Mouse (Mus musculus) heart, embryonic 10.5 days (tissue): ENCODE data around the gene Olfr483. TPM values are rescaled to one million over a fixed set of nuclear protein-coding genes. Genes with fewer than 3 reads are reported as not detected.

Experiments used
- DNase-seq: peaks from one replicate; pipeline ENCODE4 v3.0.0-alpha.2; 2017; ENCODE audit warnings: low spot score
- H3K27ac ChIP-seq: fragments of 300-500 bp; sonication (generic); 2 replicates; pipeline ENCODE4 v1.5.1; 2016; ENCODE audit warnings: mild to moderate bottlenecking
- H3K27me3 ChIP-seq: fragments of 300-500 bp; sonication (generic); 2 replicates; pipeline ENCODE4 v1.6.1; 2016; ENCODE audit warnings: mild to moderate bottlenecking; ENCODE audit not compliant: poor library complexity, insufficient read depth, severe bottlenecking
- H3K36me3 ChIP-seq: fragments of 300-500 bp; sonication (generic); 2 replicates; pipeline ENCODE4 v1.6.1; 2016; ENCODE audit warnings: mild to moderate bottlenecking, moderate library complexity
- H3K4me1 ChIP-seq: fragments of 300-500 bp; sonication (generic); 2 replicates; pipeline ENCODE4 v1.6.1; 2016; ENCODE audit warnings: mild to moderate bottlenecking
- H3K4me3 ChIP-seq: fragments of 300-500 bp; sonication (generic); 2 replicates; pipeline ENCODE4 v1.5.1; 2016; ENCODE audit warnings: mild to moderate bottlenecking, moderate library complexity
- H3K9me3 ChIP-seq: fragments of 300-500 bp; sonication (generic); 2 replicates; pipeline ENCODE4 v1.6.1; 2016; ENCODE audit warnings: mild to moderate bottlenecking, moderate library complexity
- WGBS: fragments of 180-500 bp; shearing (Covaris S2); methylation state at CpG from one replicate; pipeline ENCODE4 v1.1.7; 2016; 5-methylcytosine and 5-hydroxymethylcytosine counted together
- polyA plus RNA-seq: library from polyadenylated mRNA; unstranded; fragments of >200 nt; fragmentation: Nextera tagmentation; extraction: Ambion mirVana; gene quantifications from 2 replicates; pipeline ENCODE4 v1.2.1, GENCODE M21; 2016

The Olfr483 gene
- polyA plus RNA-seq: not detected in 2 replicates

GRCm38 (mm10) chr7:108100549-108100948 is at the start of gene Olfr483:
Olfr483 (plus strand) TSS chr7:108100849.
- Histone ChIP-seq H3K36me3 (no peaks in the 10 kb centered on the region), H3K27ac (no peak within 1 kb of the TSS), H3K27me3 (no peaks in the 10 kb centered on the region), H3K4me1 (no peaks in the 10 kb centered on the region), H3K9me3 (no peaks in the 10 kb centered on the region), H3K4me3 (no peak within 1 kb of the TSS)
- 79% methylated on average over 1 of the region's 1 CpGs for WGBS
- no peak for DNase-seq

- no peak within 1 kb of the TSS for H3K27ac ChIP-seq
- H3K27me3 ChIP-seq: no peaks in the 10 kb centered on the region
- H3K9me3 ChIP-seq: peaks cover 2% of the 10 kb centered on the region; the same call in 1 of the 2 replicates
- 78% methylated on average over 1 of the region's 1 CpGs for WGBS
- H3K36me3 ChIP-seq: no peaks in the 10 kb centered on the region
- H3K4me3 ChIP-seq: no peak within 1 kb of the TSS
- no peaks in the 10 kb centered on the region for H3K4me1 ChIP-seq
- no peak for DNase-seq
Observed at GRCm38 (mm10) chr7:108067246-108067645, 33.4 kb upstream of the Olfr483 start, which contains the start of gene Olfr480. Olfr480 (minus strand) TSS chr7:108067346.

GRCm38 (mm10) chr7:108079555-108079954 is 21.1 kb upstream of the Olfr483 start, which contains the start of gene Olfr481:
Olfr481 (plus strand) TSS chr7:108079855.
- DNase-seq: no peak
- no peaks in the 10 kb centered on the region for H3K36me3 ChIP-seq
- no peak within 1 kb of the TSS for H3K27ac ChIP-seq
- no peaks in the 10 kb centered on the region for H3K27me3 ChIP-seq
- H3K9me3 ChIP-seq: no peaks in the 10 kb centered on the region
- H3K4me3 ChIP-seq: no peak within 1 kb of the TSS
- no peaks in the 10 kb centered on the region for H3K4me1 ChIP-seq

- 69% methylated on average over 1 of the region's 1 CpGs for WGBS
- Histone ChIP-seq H3K4me1 (no peaks in the 10 kb centered on the region), H3K27me3 (no peaks in the 10 kb centered on the region), H3K36me3 (no peaks in the 10 kb centered on the region), H3K9me3 (no peaks in the 10 kb centered on the region), H3K4me3 (no peak within 1 kb of the TSS), H3K27ac (no peak within 1 kb of the TSS)
- DNase-seq: no peak
Observed at GRCm38 (mm10) chr7:108097486-108097885, 3.2 kb upstream of the Olfr483 start, which contains the start of gene Olfr482. Olfr482 (minus strand) TSS chr7:108097586.

GRCm38 (mm10) chr7:108120681-108121080 is 20.0 kb downstream of the Olfr483 start:
- Histone ChIP-seq H3K4me1 (no peaks in the 10 kb centered on the region), H3K4me3 (no peak overlapping the region), H3K9me3 (no peaks in the 10 kb centered on the region), H3K27me3 (no peaks in the 10 kb centered on the region), H3K36me3 (no peaks in the 10 kb centered on the region), H3K27ac (no peak overlapping the region)
- no peak for DNase-seq
- 9% methylated on average over 1 of the region's 1 CpGs for WGBS

- H3K4me3 ChIP-seq: no peak overlapping the region
- no peaks in the 10 kb centered on the region for H3K4me1 ChIP-seq
- no peaks in the 10 kb centered on the region for H3K27me3 ChIP-seq
- WGBS: 58% methylated on average over 1 of the region's 1 CpGs
- H3K27ac ChIP-seq: no peak overlapping the region
- H3K36me3 ChIP-seq: no peaks in the 10 kb centered on the region
- H3K9me3 ChIP-seq: no peaks in the 10 kb centered on the region
- DNase-seq: no peak
Observed at GRCm38 (mm10) chr7:108121416-108121815, 20.8 kb downstream of the Olfr483 start.

- Histone ChIP-seq H3K4me1 (no peaks in the 10 kb centered on the region), H3K9me3 (no peaks in the 10 kb centered on the region), H3K4me3 (no peak within 1 kb of the TSS), H3K27me3 (no peaks in the 10 kb centered on the region), H3K27ac (no peak within 1 kb of the TSS), H3K36me3 (no peaks in the 10 kb centered on the region)
- DNase-seq: no peak
Observed at GRCm38 (mm10) chr7:108127349-108127748, 26.7 kb downstream of the Olfr483 start, which contains the start of gene Olfr484. Olfr484 (minus strand) TSS chr7:108127449.

Other genes starting within 250 kb of the Olfr483 start
- 0.03 TPM in 1 of 2 replicates, not detected in the other for gene Olfr472, start 202.9 kb upstream of the Olfr483 start, polyA plus RNA-seq
- not detected in 2 replicates for gene Olfr473, start 170.4 kb upstream of the Olfr483 start, polyA plus RNA-seq
- not detected in 2 replicates for gene Olfr474, start 146.2 kb upstream of the Olfr483 start, polyA plus RNA-seq
- not detected in 2 replicates for gene Olfr476, start 136.0 kb upstream of the Olfr483 start, polyA plus RNA-seq
- gene Olfr477, start 114.2 kb upstream of the Olfr483 start, polyA plus RNA-seq: not detected in 2 replicates
- gene Olfr478, start 66.9 kb upstream of the Olfr483 start, polyA plus RNA-seq: not detected in 2 replicates
- gene Olfr479, start 50.2 kb upstream of the Olfr483 start, polyA plus RNA-seq: not detected in 2 replicates
- not detected in 2 replicates for gene Olfr480, start 33.5 kb upstream of the Olfr483 start, polyA plus RNA-seq
- not detected in 2 replicates for gene Olfr481, start 21.0 kb upstream of the Olfr483 start, polyA plus RNA-seq
- not detected in 2 replicates for gene Olfr482, start 3.3 kb upstream of the Olfr483 start, polyA plus RNA-seq
- gene Olfr484, start 26.6 kb downstream of the Olfr483 start, polyA plus RNA-seq: not detected in 2 replicates
- not detected in 2 replicates for gene Olfr485, start 59.0 kb downstream of the Olfr483 start, polyA plus RNA-seq
- gene Olfr486, start 71.9 kb downstream of the Olfr483 start, polyA plus RNA-seq: not detected in 2 replicates
- not detected in 2 replicates for gene Olfr487, start 113.8 kb downstream of the Olfr483 start, polyA plus RNA-seq
- not detected in 2 replicates for gene Olfr488, start 157.5 kb downstream of the Olfr483 start, polyA plus RNA-seq
- not detected in 2 replicates for gene Olfr490, start 188.1 kb downstream of the Olfr483 start, polyA plus RNA-seq
- not detected in 2 replicates for gene Olfr491, start 212.6 kb downstream of the Olfr483 start, polyA plus RNA-seq
- not detected in 2 replicates for gene Olfr492, start 222.8 kb downstream of the Olfr483 start, polyA plus RNA-seq
- not detected in 2 replicates for gene Olfr493, start 246.1 kb downstream of the Olfr483 start, polyA plus RNA-seq